Mouse (Mus musculus): ENCODE results near the gene Frmd6. TPM values are rescaled to one million over a fixed set of nuclear protein-coding genes. Genes with fewer than 3 reads are reported as not detected.
A peak's percentile ranks its signal among the peaks of the same experiment; 100 is the strongest.

Frmd6 gene
- polyA plus RNA-seq, 1 experiment = 11.7 TPM

DNA sequence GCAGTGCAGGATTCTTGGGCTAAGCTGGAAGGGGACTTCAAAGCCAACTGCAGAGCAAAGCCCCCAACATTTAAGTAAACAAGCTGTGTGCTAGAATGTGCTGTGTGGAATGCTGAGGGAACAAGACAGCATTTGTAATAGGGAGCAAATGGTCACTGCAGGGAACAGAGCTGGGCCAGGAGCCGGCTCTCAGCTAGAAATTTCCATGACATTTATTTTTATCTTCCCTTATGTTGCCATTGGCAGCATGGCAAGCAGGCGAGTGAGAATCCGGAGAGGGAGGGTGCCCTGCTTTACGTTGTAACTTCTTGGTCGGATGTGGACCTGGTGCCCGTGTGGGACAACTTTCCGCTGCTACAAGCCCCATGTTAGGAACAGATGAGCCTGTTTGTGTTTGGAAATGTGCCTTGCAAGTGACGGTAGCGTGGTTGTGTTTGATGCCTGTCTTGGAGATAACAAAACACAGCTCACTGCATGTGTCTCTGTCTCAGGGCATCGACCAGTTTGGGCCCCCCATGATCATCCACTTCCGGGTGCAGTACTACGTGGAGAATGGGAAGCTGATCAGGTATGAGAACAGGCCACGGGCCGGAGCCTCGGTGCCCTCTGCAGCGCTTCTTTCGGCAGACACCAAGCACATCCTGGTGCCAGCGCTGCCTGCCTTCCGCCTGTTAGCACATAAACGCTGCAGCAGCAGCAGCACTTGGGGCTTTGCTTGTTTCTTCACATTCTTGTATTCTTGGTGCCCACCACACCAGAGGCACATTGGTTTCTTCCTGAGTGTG lies 52.8 kb downstream of the Frmd6 start:
- Histone ChIP-seq H3K36me3 (ENCODE audit: control insufficient read depth, insufficient read depth) (peaks cover 13% of the 10 kb centered on the region), H3K27me3 (ENCODE audit: control insufficient read depth, insufficient read depth, insufficient read length) (no peaks in the 10 kb centered on the region), H3K79me2 (ENCODE audit: control insufficient read depth, insufficient read depth) (peaks cover 5% of the 10 kb centered on the region), H3ac (ENCODE audit: control insufficient read depth, insufficient read length) (no peak overlapping the region), H3K4me3 (no peak overlapping the region), H3K4me2 (ENCODE audit: low read depth) (no peak overlapping the region)
- no peak for TF ChIP-seq MAX (IDR thresholded peaks at IDR 0.05; ENCODE audit: low read depth)
- no peak for TF ChIP-seq USF1 (IDR thresholded peaks at IDR 0.05; ENCODE audit: low read depth)

DNA sequence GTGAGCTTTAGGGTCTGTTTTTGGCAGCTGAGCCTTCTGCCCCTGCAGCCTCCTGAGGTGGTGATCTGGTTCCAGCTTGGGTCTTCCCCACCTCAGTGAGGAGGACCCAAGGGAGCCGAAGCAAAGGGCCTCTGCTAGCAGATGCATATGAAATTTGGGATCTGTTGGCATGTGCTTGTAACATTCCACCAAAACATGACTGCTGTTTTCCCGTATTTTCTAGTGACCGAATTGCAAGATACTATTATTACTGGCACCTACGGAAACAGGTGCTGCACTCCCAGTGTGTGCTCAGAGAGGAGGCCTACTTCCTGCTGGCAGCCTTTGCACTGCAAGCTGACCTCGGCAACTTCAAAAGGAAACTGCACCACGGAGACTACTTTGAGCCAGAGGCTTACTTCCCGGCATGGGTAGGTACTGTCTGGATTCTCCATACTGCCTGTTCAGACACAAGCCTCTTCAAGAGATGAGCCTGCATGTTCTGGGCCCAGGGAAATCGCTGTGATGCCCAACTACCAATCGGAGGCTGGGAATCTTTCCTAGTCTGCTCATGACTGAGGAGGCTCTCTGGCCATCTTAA lies 55.2 kb downstream of the Frmd6 start:
- no peak overlapping the region for H3K4me3 ChIP-seq
- peaks cover 5% of the 10 kb centered on the region for H3K79me2 ChIP-seq (ENCODE audit: control insufficient read depth, insufficient read depth)
- H3ac ChIP-seq (ENCODE audit: control insufficient read depth, insufficient read length) = no peak overlapping the region
- peaks cover 18% of the 10 kb centered on the region for H3K36me3 ChIP-seq (ENCODE audit: control insufficient read depth, insufficient read depth)
- no peaks in the 10 kb centered on the region for H3K27me3 ChIP-seq (ENCODE audit: control insufficient read depth, insufficient read depth, insufficient read length)
- H3K4me2 ChIP-seq (ENCODE audit: low read depth) = no peak overlapping the region
- TF ChIP-seq TCF3 (IDR thresholded peaks at IDR 0.05; ENCODE audit: insufficient read length, low read depth) = no peak
- no peak for TF ChIP-seq MYOG (IDR thresholded peaks at IDR 0.05; ENCODE audit: control insufficient read depth in 1 of 3, insufficient read depth in 1 of 3, insufficient read length in 2 of 3, low read depth in 2 of 3)
- TF ChIP-seq POLR2A (IDR thresholded peaks at IDR 0.05; ENCODE audit: insufficient read length, low read depth) = no peak
- no peak for TF ChIP-seq SRF (IDR thresholded peaks at IDR 0.05; ENCODE audit: control insufficient read depth, insufficient read length, low read depth)
- TF ChIP-seq MYOD1 (IDR thresholded peaks at IDR 0.05; ENCODE audit: control insufficient read depth in 1 of 3, insufficient read length in 2 of 3, low read depth in 2 of 3) = no peak
- TF ChIP-seq CEBPB (IDR thresholded peaks at IDR 0.05; ENCODE audit: insufficient read depth, poor library complexity, severe bottlenecking) = no peak

- Histone ChIP-seq H3K4me2 (ENCODE audit: low read depth) (no peak overlapping the region), H3K27me3 (ENCODE audit: control insufficient read depth, insufficient read depth, insufficient read length) (no peaks in the 10 kb centered on the region), H3K36me3 (ENCODE audit: control insufficient read depth, insufficient read depth) (peaks cover 18% of the 10 kb centered on the region), H3K79me2 (ENCODE audit: control insufficient read depth, insufficient read depth) (no peaks in the 10 kb centered on the region), H3K4me3 (no peak overlapping the region), H3ac (ENCODE audit: control insufficient read depth, insufficient read length) (no peak overlapping the region)
- TF ChIP-seq MAX (IDR thresholded peaks at IDR 0.05; ENCODE audit: low read depth) (no peak), SRF (IDR thresholded peaks at IDR 0.05; ENCODE audit: control insufficient read depth, insufficient read length, low read depth) (no peak), POLR2A (IDR thresholded peaks at IDR 0.05; ENCODE audit: insufficient read length, low read depth) (no peak), USF1 (IDR thresholded peaks at IDR 0.05; ENCODE audit: low read depth) (no peak), E2F4 (IDR thresholded peaks at IDR 0.05; ENCODE audit: insufficient read depth) (no peak), CEBPB (IDR thresholded peaks at IDR 0.05; ENCODE audit: insufficient read depth, poor library complexity, severe bottlenecking) (no peak), TCF3 (IDR thresholded peaks at IDR 0.05; ENCODE audit: insufficient read length, low read depth) (no peak), TCF12 (IDR thresholded peaks at IDR 0.05; ENCODE audit: insufficient read depth, poor library complexity, severe bottlenecking) (no peak), MYOG (IDR thresholded peaks at IDR 0.05; ENCODE audit: control insufficient read depth in 1 of 3, insufficient read depth in 1 of 3, insufficient read length in 2 of 3, low read depth in 2 of 3) (no peak), REST (IDR thresholded peaks at IDR 0.05; ENCODE audit: insufficient read depth, insufficient read length) (no peak), MYOD1 (IDR thresholded peaks at IDR 0.05; ENCODE audit: control insufficient read depth in 1 of 3, insufficient read length in 2 of 3, low read depth in 2 of 3) (no peak), POLR2AphosphoS2 (IDR thresholded peaks at IDR 0.05; ENCODE audit: insufficient read length, low read depth) (no peak)
Observed at GRCm38 (mm10) chr12:70881340-70881739, 56.0 kb downstream of the Frmd6 start.

DNA sequence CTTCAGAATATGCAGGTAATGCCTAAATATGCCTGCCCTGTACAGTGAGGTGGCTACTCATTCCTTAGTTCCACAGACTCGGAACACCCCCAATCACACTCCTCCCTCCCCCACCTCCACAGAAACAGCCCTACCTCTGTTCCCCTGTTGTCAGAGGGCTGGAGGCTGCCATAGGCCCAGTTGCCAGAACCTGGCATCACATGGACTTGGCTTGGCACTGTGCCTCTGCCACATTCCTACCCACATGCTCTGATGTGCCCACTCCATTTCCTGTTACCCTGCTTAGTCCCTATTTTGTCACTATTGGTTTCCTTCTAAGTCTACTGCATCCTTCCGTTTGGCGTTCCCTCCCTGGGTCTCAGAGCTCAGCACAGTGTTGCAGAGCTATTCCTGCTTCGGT lies 56.5 kb downstream of the Frmd6 start:
- Histone ChIP-seq H3K4me2 (ENCODE audit: low read depth) (no peak overlapping the region), H3K27me3 (ENCODE audit: control insufficient read depth, insufficient read depth, insufficient read length) (no peaks in the 10 kb centered on the region), H3ac (ENCODE audit: control insufficient read depth, insufficient read length) (no peak overlapping the region), H3K4me3 (no peak overlapping the region), H3K36me3 (ENCODE audit: control insufficient read depth, insufficient read depth) (peaks cover 18% of the 10 kb centered on the region), H3K79me2 (ENCODE audit: control insufficient read depth, insufficient read depth) (no peaks in the 10 kb centered on the region)
- no peak for TF ChIP-seq REST (IDR thresholded peaks at IDR 0.05; ENCODE audit: insufficient read depth, insufficient read length)
- no peak for TF ChIP-seq MYOG (IDR thresholded peaks at IDR 0.05; ENCODE audit: control insufficient read depth in 1 of 3, insufficient read depth in 1 of 3, insufficient read length in 2 of 3, low read depth in 2 of 3)

GRCm38 (mm10) chr12:70883141-70883540 lies 57.8 kb downstream of the Frmd6 start:
- no peak overlapping the region for H3K4me2 ChIP-seq (ENCODE audit: low read depth)
- no peaks in the 10 kb centered on the region for H3K27me3 ChIP-seq (ENCODE audit: control insufficient read depth, insufficient read depth, insufficient read length)
- H3K79me2 ChIP-seq (ENCODE audit: control insufficient read depth, insufficient read depth) = no peaks in the 10 kb centered on the region
- H3K36me3 ChIP-seq (ENCODE audit: control insufficient read depth, insufficient read depth) = peaks cover 18% of the 10 kb centered on the region
- H3ac ChIP-seq (ENCODE audit: control insufficient read depth, insufficient read length) = no peak overlapping the region
- no peak overlapping the region for H3K4me3 ChIP-seq
- TF ChIP-seq TCF12 (IDR thresholded peaks at IDR 0.05; ENCODE audit: insufficient read depth, poor library complexity, severe bottlenecking) (no peak), USF1 (IDR thresholded peaks at IDR 0.05; ENCODE audit: low read depth) (no peak), POLR2AphosphoS2 (IDR thresholded peaks at IDR 0.05; ENCODE audit: insufficient read length, low read depth) (no peak), TCF3 (IDR thresholded peaks at IDR 0.05; ENCODE audit: insufficient read length, low read depth) (no peak), MYOD1 (IDR thresholded peaks at IDR 0.05; ENCODE audit: control insufficient read depth in 1 of 3, insufficient read length in 2 of 3, low read depth in 2 of 3) (peak in 1 of 3 experiments; percentile 52)
